Mouse (Mus musculus) spleen, adult 2 months (tissue): ENCODE measurements around the gene Cd2. TPM values are rescaled to one million over a fixed set of nuclear protein-coding genes. Genes with fewer than 3 reads are reported as not detected.

Source experiments
- DNase-seq, 2 experiments: peaks; one replicate each; pipeline versions ENCODE4 v3.0.0 to v3.0.0-alpha.2; 2012 to 2021; ENCODE audit warnings: low spot score in 2 of 2, low read depth in 1 of 2
- H3K27ac ChIP-seq: fragments of 200-500 bp; 2 replicates; pipeline ENCODE4 v1.5.1; 2012; ENCODE audit warnings: low read length, inconsistent platforms; ENCODE audit not compliant: insufficient read depth
- H3K27me3 ChIP-seq: fragments of 200-500 bp; 2 replicates; pipeline ENCODE4 v1.6.1; 2012; ENCODE audit warnings: mild to moderate bottlenecking, moderate library complexity, low read length, inconsistent platforms; ENCODE audit not compliant: control insufficient read depth, insufficient read depth
- H3K36me3 ChIP-seq: fragments of 200-500 bp; 2 replicates; pipeline ENCODE4 v1.6.1; 2012; ENCODE audit warnings: mild to moderate bottlenecking, low read length, inconsistent platforms; ENCODE audit not compliant: control insufficient read depth, insufficient read depth
- H3K4me1 ChIP-seq: fragments of 200-500 bp; 2 replicates; pipeline ENCODE4 v1.6.1; 2011; ENCODE audit warnings: inconsistent platforms; ENCODE audit not compliant: control insufficient read depth, insufficient read depth, insufficient read length
- H3K4me3 ChIP-seq: fragments of 200-500 bp; 2 replicates; pipeline ENCODE4 v1.5.1; 2011; ENCODE audit warnings: mild to moderate bottlenecking, inconsistent platforms; ENCODE audit not compliant: insufficient read depth, insufficient read length; ENCODE audit errors: extremely low read depth
- CTCF ChIP-seq: fragments of 200-500 bp; IDR thresholded peaks from 2 replicates; pipeline ENCODE4 v1.5.1; 2011; ENCODE audit warnings: mild to moderate bottlenecking, inconsistent platforms; ENCODE audit not compliant: insufficient read depth, insufficient read length, insufficient replicate concordance; ENCODE audit errors: extremely low read depth
- POLR2A ChIP-seq: fragments of 200-500 bp; IDR thresholded peaks from 2 replicates; pipeline ENCODE4 v1.6.1; 2011; ENCODE audit warnings: low read depth, low read length, inconsistent platforms
- WGBS: fragments of 180-500 bp; shearing (Covaris S2); methylation state at CpG from one replicate; pipeline ENCODE4 v1.1.7; 2018; 5-methylcytosine and 5-hydroxymethylcytosine counted together
- polyA plus RNA-seq: library from polyadenylated mRNA; depleted of rRNA; stranded (reverse); fragments of >200 nt; gene quantifications from 2 replicates; pipeline ENCODE4 v1.2.3, GENCODE M21; 2012

The Cd2 gene
- polyA plus RNA-seq, 1 experiment, result 50.2 TPM

GRCm38 (mm10) chr3:101293571-101294135, 5.9 kb upstream of the Cd2 start:
- 55% methylated on average over 8 of the region's 8 CpGs for WGBS
- Histone ChIP-seq H3K4me1 (peaks cover 26% of the 10 kb centered on the region), H3K36me3 (no peaks in the 10 kb centered on the region), H3K27ac (no peak overlapping the region; the same call in 1 of the 2 replicates), H3K4me3 (no peak overlapping the region), H3K27me3 (no peaks in the 10 kb centered on the region)
- TF ChIP-seq CTCF, result no peak
- TF ChIP-seq POLR2A, result no peak
- DNase-seq, result no peak

GRCm38 (mm10) chr3:101292611-101293010, 4.9 kb upstream of the Cd2 start:
- TF ChIP-seq POLR2A (no peak), CTCF (no peak)
- Histone ChIP-seq H3K4me3 (no peak overlapping the region), H3K27me3 (no peaks in the 10 kb centered on the region), H3K36me3 (no peaks in the 10 kb centered on the region), H3K4me1 (peaks cover 30% of the 10 kb centered on the region), H3K27ac (peak overlapping the region; percentile 0; the same call in 1 of the 2 replicates)
- WGBS, result 48% methylated on average over 5 of the region's 5 CpGs
- DNase-seq, result peak; percentile 21 to 72

GRCm38 (mm10) chr3:101290587-101291520, 3.1 kb upstream of the Cd2 start:
- Histone ChIP-seq H3K4me3 (peak overlapping the region; percentile 49; the same call in 1 of the 2 replicates), H3K36me3 (no peaks in the 10 kb centered on the region), H3K27me3 (no peaks in the 10 kb centered on the region), H3K27ac (peak overlapping the region; percentile 86), H3K4me1 (peaks cover 29% of the 10 kb centered on the region)
- TF ChIP-seq POLR2A (no peak), CTCF (no peak)
- WGBS, result 25% methylated on average over 19 of the region's 19 CpGs
- peak in 1 of 2 experiments; percentile 50 for DNase-seq

- no peak overlapping the region for H3K4me3 ChIP-seq
- no peak for DNase-seq
- H3K27ac ChIP-seq, result peak overlapping the region; percentile 68
- H3K36me3 ChIP-seq, result no peaks in the 10 kb centered on the region
- no peaks in the 10 kb centered on the region for H3K27me3 ChIP-seq
- peaks cover 30% of the 10 kb centered on the region for H3K4me1 ChIP-seq
- 42% methylated on average over 7 of the region's 7 CpGs for WGBS
- no peak for TF ChIP-seq POLR2A
- TF ChIP-seq CTCF, result no peak
These were observed 2.3 kb upstream of the Cd2 start for GRCm38 (mm10) chr3:101290036-101290435.

GRCm38 (mm10) chr3:101289406-101289805, 1.7 kb upstream of the Cd2 start:
- no peak for TF ChIP-seq POLR2A
- TF ChIP-seq CTCF, result no peak
- no peak overlapping the region for H3K4me3 ChIP-seq
- H3K36me3 ChIP-seq, result no peaks in the 10 kb centered on the region
- H3K27ac ChIP-seq, result peak overlapping the region; percentile 49
- H3K27me3 ChIP-seq, result no peaks in the 10 kb centered on the region
- no peak for DNase-seq
- peaks cover 30% of the 10 kb centered on the region for H3K4me1 ChIP-seq
- 57% methylated on average over 3 of the region's 3 CpGs for WGBS

GRCm38 (mm10) chr3:101286336-101287325, 1.1 kb downstream of the Cd2 start:
- H3K4me3 ChIP-seq, result peak overlapping the region; percentile 76
- peaks cover 25% of the 10 kb centered on the region for H3K4me1 ChIP-seq
- H3K27ac ChIP-seq, result peak overlapping the region; percentile 88
- peak in 1 of 2 experiments; percentile 39 for DNase-seq
- TF ChIP-seq POLR2A (peak; percentile 40), CTCF (no peak)
- no peaks in the 10 kb centered on the region for H3K27me3 ChIP-seq
- H3K36me3 ChIP-seq, result peaks cover 11% of the 10 kb centered on the region
- 51% methylated on average over 12 of the region's 12 CpGs for WGBS
